Mouse (Mus musculus): ENCODE results near the gene Wdr59. TPM values are rescaled to one million over a fixed set of nuclear protein-coding genes. Genes with fewer than 3 reads are reported as not detected.

Gene Wdr59
- polyA plus RNA-seq, 2 experiments = 1.1 to 2.8 TPM

- H3K27ac ChIP-seq = no peak overlapping the region
- H3K4me1 ChIP-seq (replicated peaks; ENCODE audit: control insufficient read depth in 2 of 2, insufficient read depth in 2 of 2, low read length in 1 of 2) = no peaks in the 10 kb centered on the region
- H3K9me3 ChIP-seq (ENCODE audit: control insufficient read depth, low read length) = no peaks in the 10 kb centered on the region
- H3K36me3 ChIP-seq (replicated peaks; ENCODE audit: control insufficient read depth, insufficient read depth, low read depth) = no peaks in the 10 kb centered on the region
- H3K9ac ChIP-seq (replicated peaks) = no peak overlapping the region
- no peaks in the 10 kb centered on the region for H3K27me3 ChIP-seq (ENCODE audit: control insufficient read depth, insufficient read depth, low read length)
- ATAC-seq (ENCODE audit: insufficient read depth) (no peak), DNase-seq (ENCODE audit: low read depth in 3 of 3, low spot score in 3 of 3) (no peak)
- no peak overlapping the region for H3K4me3 ChIP-seq (ENCODE audit: insufficient read depth in 1 of 2, low read depth in 2 of 2, low read length in 2 of 2)
- WGBS (ENCODE audit: insufficient replicate concordance) = 73% methylated on average over 4 of the region's 4 CpGs
- TF ChIP-seq EP300 (IDR thresholded peaks at IDR 0.05; ENCODE audit: low read depth) = no peak
- no peak for TF ChIP-seq CTCF (IDR thresholded peaks at IDR 0.05; ENCODE audit: low read depth)
- no peak overlapping the region for H3K4me2 ChIP-seq (ENCODE audit: low read depth)
These were observed 57.4 kb downstream of the Wdr59 start for GRCm38 (mm10) chr8:111464526-111464925.

- H3K27ac ChIP-seq = no peak overlapping the region
- ATAC-seq (ENCODE audit: insufficient read depth) (no peak), DNase-seq (ENCODE audit: low read depth in 3 of 3, low spot score in 3 of 3) (no peak)
- no peaks in the 10 kb centered on the region for H3K27me3 ChIP-seq (ENCODE audit: control insufficient read depth, insufficient read depth, low read length)
- TF ChIP-seq EP300 (IDR thresholded peaks at IDR 0.05; ENCODE audit: low read depth) = no peak
- TF ChIP-seq CTCF (IDR thresholded peaks at IDR 0.05; ENCODE audit: low read depth) = no peak
- H3K9me3 ChIP-seq (ENCODE audit: control insufficient read depth, low read length) = no peaks in the 10 kb centered on the region
- no peak overlapping the region for H3K9ac ChIP-seq (replicated peaks)
- peaks cover 12 to 16% of the 10 kb centered on the region in 2 experiments for H3K4me1 ChIP-seq (replicated peaks; ENCODE audit: control insufficient read depth in 2 of 2, insufficient read depth in 2 of 2, low read length in 1 of 2)
- H3K4me2 ChIP-seq (ENCODE audit: low read depth) = no peak overlapping the region
- no peak overlapping the region for H3K4me3 ChIP-seq (ENCODE audit: insufficient read depth in 1 of 2, low read depth in 2 of 2, low read length in 2 of 2)
- H3K36me3 ChIP-seq (replicated peaks; ENCODE audit: control insufficient read depth, insufficient read depth, low read depth) = no peaks in the 10 kb centered on the region; the same call in 1 of the 2 replicates
- WGBS (ENCODE audit: insufficient replicate concordance) = 33% methylated on average over 4 of the region's 4 CpGs
These were observed 72.2 kb downstream of the Wdr59 start for GRCm38 (mm10) chr8:111449671-111450070.

- no peaks in the 10 kb centered on the region for H3K27me3 ChIP-seq (ENCODE audit: control insufficient read depth, insufficient read depth, low read length)
- TF ChIP-seq EP300 (IDR thresholded peaks at IDR 0.05; ENCODE audit: low read depth) (no peak), CTCF (IDR thresholded peaks at IDR 0.05; ENCODE audit: low read depth) (no peak)
- ATAC-seq (ENCODE audit: insufficient read depth) (peak; percentile 53; the same call in 1 of the 2 replicates), DNase-seq (ENCODE audit: low read depth in 3 of 3, low spot score in 3 of 3) (peak in 1 of 3 experiments; percentile 7)
- H3K27ac ChIP-seq = peak overlapping the region; percentile 41; the same call in 1 of the 2 replicates
- no peaks in the 10 kb centered on the region for H3K36me3 ChIP-seq (replicated peaks; ENCODE audit: control insufficient read depth, insufficient read depth, low read depth)
- no peak overlapping the region for H3K4me3 ChIP-seq (ENCODE audit: insufficient read depth in 1 of 2, low read depth in 2 of 2, low read length in 2 of 2)
- WGBS (ENCODE audit: insufficient replicate concordance) = 54% methylated on average over 4 of the region's 4 CpGs
- peaks cover 12 to 18% of the 10 kb centered on the region in 2 experiments for H3K4me1 ChIP-seq (replicated peaks; ENCODE audit: control insufficient read depth in 2 of 2, insufficient read depth in 2 of 2, low read length in 1 of 2)
- H3K4me2 ChIP-seq (ENCODE audit: low read depth) = no peak overlapping the region
- no peaks in the 10 kb centered on the region for H3K9me3 ChIP-seq (ENCODE audit: control insufficient read depth, low read length)
- H3K9ac ChIP-seq (replicated peaks) = no peak overlapping the region
These were observed 75.8 kb downstream of the Wdr59 start for GRCm38 (mm10) chr8:111445960-111446660.

GRCm38 (mm10) chr8:111445558-111445957 lies 76.3 kb downstream of the Wdr59 start:
- 58% methylated on average over 18 of the region's 18 CpGs for WGBS (ENCODE audit: insufficient replicate concordance)
- Histone ChIP-seq H3K9me3 (ENCODE audit: control insufficient read depth, low read length) (no peaks in the 10 kb centered on the region), H3K4me3 (ENCODE audit: insufficient read depth in 1 of 2, low read depth in 2 of 2, low read length in 2 of 2) (no peak overlapping the region), H3K27me3 (ENCODE audit: control insufficient read depth, insufficient read depth, low read length) (no peaks in the 10 kb centered on the region), H3K36me3 (replicated peaks; ENCODE audit: control insufficient read depth, insufficient read depth, low read depth) (no peaks in the 10 kb centered on the region), H3K4me1 (replicated peaks; ENCODE audit: control insufficient read depth in 2 of 2, insufficient read depth in 2 of 2, low read length in 1 of 2) (peaks cover 12 to 18% of the 10 kb centered on the region in 2 experiments), H3K27ac (no peak overlapping the region), H3K4me2 (ENCODE audit: low read depth) (no peak overlapping the region), H3K9ac (replicated peaks) (no peak overlapping the region)
- DNase-seq (ENCODE audit: low read depth in 3 of 3, low spot score in 3 of 3) (peak; percentile 62 to 71 (median 65)), ATAC-seq (ENCODE audit: insufficient read depth) (peak; percentile 96)
- peak; percentile 82 for TF ChIP-seq EP300 (IDR thresholded peaks at IDR 0.05; ENCODE audit: low read depth)
- no peak for TF ChIP-seq CTCF (IDR thresholded peaks at IDR 0.05; ENCODE audit: low read depth)

GRCm38 (mm10) chr8:111444245-111444644 lies 77.6 kb downstream of the Wdr59 start:
- Histone ChIP-seq H3K36me3 (replicated peaks; ENCODE audit: control insufficient read depth, insufficient read depth, low read depth) (no peaks in the 10 kb centered on the region), H3K27ac (no peak overlapping the region), H3K9ac (replicated peaks) (no peak overlapping the region), H3K4me3 (ENCODE audit: insufficient read depth in 1 of 2, low read depth in 2 of 2, low read length in 2 of 2) (no peak overlapping the region), H3K27me3 (ENCODE audit: control insufficient read depth, insufficient read depth, low read length) (no peaks in the 10 kb centered on the region), H3K9me3 (ENCODE audit: control insufficient read depth, low read length) (no peaks in the 10 kb centered on the region), H3K4me2 (ENCODE audit: low read depth) (no peak overlapping the region), H3K4me1 (replicated peaks; ENCODE audit: control insufficient read depth in 2 of 2, insufficient read depth in 2 of 2, low read length in 1 of 2) (peaks cover 12 to 18% of the 10 kb centered on the region in 2 experiments)
- no peak for TF ChIP-seq EP300 (IDR thresholded peaks at IDR 0.05; ENCODE audit: low read depth)
- WGBS (ENCODE audit: insufficient replicate concordance) = 70% methylated on average over 4 of the region's 4 CpGs
- ATAC-seq (ENCODE audit: insufficient read depth) = no peak
- DNase-seq (ENCODE audit: low read depth in 3 of 3, low spot score in 3 of 3) = no peak

Measured in liver, embryonic 14.5 days (tissue).